Comparison of ENCODE assay signal across 23 mouse cellular contexts in the genomic region with DNA sequence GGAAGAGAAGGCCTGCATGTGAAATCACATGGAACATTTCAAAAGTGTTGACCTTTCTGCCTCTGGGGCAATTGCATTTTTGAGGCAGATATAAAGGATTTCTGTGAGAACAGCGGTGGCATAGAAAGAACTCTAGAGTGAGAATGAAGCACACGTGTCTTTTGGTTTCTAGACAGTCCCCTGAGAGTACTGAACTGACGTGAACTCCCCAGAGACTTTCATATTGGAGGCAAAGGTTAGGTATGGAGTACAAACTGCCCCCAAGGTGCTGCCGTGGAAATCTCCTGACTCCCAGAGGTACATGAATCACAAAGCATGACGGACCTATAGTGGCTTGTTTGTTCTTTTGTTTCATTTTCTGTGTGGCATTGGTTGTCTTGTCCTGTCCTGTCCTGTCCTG. TPM values are rescaled to one million over a fixed set of nuclear protein-coding genes. Genes with fewer than 3 reads are reported as not detected.
DNase-seq lines count a peak whose midpoint lies in the region; ATAC-seq and TF ChIP-seq lines count a peak whose summit lies in the region.
"Had no signal": no experiment of that assay in that cellular context is flagged by ENCODE, and none has a peak within 500 bp of the region (broad histone marks: within the 10 kb centered on the region; RNA-seq: fewer than 3 reads in every experiment).

No protein-coding gene starts in this region.

- H3K9ac ChIP-seq in liver, embryonic 15.5 days, result no peak overlapping the region
- no peak overlapping the region for H3K9ac ChIP-seq in liver, embryonic 11.5 days (ENCODE audit: low read depth, low read length)
- H3K9ac ChIP-seq in CH12.LX (ENCODE audit: insufficient read depth, low read depth), result no peak overlapping the region
- no peak overlapping the region for H3K9ac ChIP-seq in forebrain, embryonic 15.5 days (replicated peaks)
- H3K9ac ChIP-seq: embryonic facial prominence, embryonic 15.5 days; heart, embryonic 13.5 days; hindbrain, embryonic 12.5 days had no signal

- in situ Hi-C loops in CH12.LX (cut with MboI; ENCODE audit: low pct_ligation_motif_present, low pct_unique_long_range_greater_than_20kb, low sequenced_read_pairs), result no loop called here

- no peaks in the 10 kb centered on the region for H3K79me2 ChIP-seq in CH12.LX (replicated peaks; ENCODE audit: control insufficient read depth, extremely low read depth, insufficient read depth, poor library complexity, severe bottlenecking)

- 79% methylated on average over 5 of the region's 5 CpGs for WGBS in liver, embryonic 15.5 days (ENCODE audit: insufficient replicate concordance)
- WGBS in liver, embryonic 11.5 days, result 81% methylated on average over 5 of the region's 5 CpGs
- 80% methylated on average over 5 of the region's 5 CpGs for WGBS in forebrain, embryonic 15.5 days

- TF ChIP-seq RAD21 in CH12.LX (IDR thresholded peaks at IDR 0.05; ENCODE audit: low read depth, low read length), result no peak

- peak; percentile 75 for TF ChIP-seq EP300 in CH12.LX (IDR thresholded peaks at IDR 0.05; ENCODE audit: low read length)

- DNase-seq in liver, embryonic 11.5 days (ENCODE audit: low spot score), result no peak
- DNase-seq in CH12.LX (ENCODE audit: extremely low read depth), result peak; percentile 88
- peak; percentile 42 to 52 for DNase-seq in spleen, adult 18-20 months
- DNase-seq in cerebellum, adult 11 months, result no peak
- no peak for DNase-seq in kidney, adult 18-20 months
- DNase-seq: adrenal gland, adult 2 months; cerebellum, adult 2 months; cerebellum, postnatal 14 days; embryo, embryonic 11 days; gastrocnemius, postnatal 36 days; heart, postnatal 36 days had no signal

- H3K4me2 ChIP-seq in liver, embryonic 15.5 days, result no peak overlapping the region
- no peak overlapping the region for H3K4me2 ChIP-seq in liver, embryonic 11.5 days
- peak overlapping the region; percentile 56 for H3K4me2 ChIP-seq in CH12.LX (ENCODE audit: insufficient read depth, low read depth, poor library complexity, severe bottlenecking)
- H3K4me2 ChIP-seq in forebrain, embryonic 15.5 days (replicated peaks), result no peak overlapping the region
- H3K4me2 ChIP-seq: embryonic facial prominence, embryonic 15.5 days; heart, embryonic 13.5 days; hindbrain, embryonic 12.5 days had no signal

- no peaks in the 10 kb centered on the region for H3K36me3 ChIP-seq in liver, embryonic 15.5 days (replicated peaks)
- H3K36me3 ChIP-seq in liver, embryonic 11.5 days (ENCODE audit: control insufficient read depth, insufficient read depth, low read length), result no peaks in the 10 kb centered on the region
- no peaks in the 10 kb centered on the region for H3K36me3 ChIP-seq in CH12.LX (replicated peaks in 1 of 2; ENCODE audit: control insufficient read depth in 1 of 2, insufficient read depth in 1 of 2, low read length in 1 of 2)
- no peaks in the 10 kb centered on the region for H3K36me3 ChIP-seq in forebrain, embryonic 15.5 days
- H3K36me3 ChIP-seq: embryonic facial prominence, embryonic 15.5 days; forebrain, embryonic 10.5 days; heart, embryonic 13.5 days; hindbrain, embryonic 12.5 days had no signal

- no peaks in the 10 kb centered on the region for H3K9me3 ChIP-seq in liver, embryonic 15.5 days (replicated peaks)
- no peaks in the 10 kb centered on the region for H3K9me3 ChIP-seq in liver, embryonic 11.5 days (ENCODE audit: control insufficient read depth, low read length)
- H3K9me3 ChIP-seq in CH12.LX (replicated peaks; ENCODE audit: low read length), result no peaks in the 10 kb centered on the region
- H3K9me3 ChIP-seq in forebrain, embryonic 15.5 days, result no peaks in the 10 kb centered on the region
- H3K9me3 ChIP-seq: embryonic facial prominence, embryonic 15.5 days; forebrain, embryonic 10.5 days; heart, embryonic 13.5 days; hindbrain, embryonic 12.5 days had no signal

- peak overlapping the region; percentile 51 for H3K27ac ChIP-seq in liver, embryonic 15.5 days (replicated peaks)
- no peak overlapping the region for H3K27ac ChIP-seq in liver, embryonic 11.5 days (ENCODE audit: low read depth, low read length)
- H3K27ac ChIP-seq in CH12.LX (ENCODE audit: insufficient read depth, low read depth), result no peak overlapping the region
- H3K27ac ChIP-seq in forebrain, embryonic 15.5 days (replicated peaks), result no peak overlapping the region
- H3K27ac ChIP-seq: embryonic facial prominence, embryonic 15.5 days; forebrain, embryonic 10.5 days; heart, embryonic 13.5 days; hindbrain, embryonic 12.5 days had no signal

- peaks cover 39% of the 10 kb centered on the region for H3K4me1 ChIP-seq in liver, embryonic 15.5 days (replicated peaks)
- peaks cover 4% of the 10 kb centered on the region; the same call in 1 of the 2 replicates for H3K4me1 ChIP-seq in liver, embryonic 11.5 days (replicated peaks; ENCODE audit: control insufficient read depth, insufficient read depth, low read length)
- peaks cover 10 to 14% of the 10 kb centered on the region in 2 experiments for H3K4me1 ChIP-seq in CH12.LX (ENCODE audit: control insufficient read depth in 1 of 2, insufficient read depth in 2 of 2)
- no peaks in the 10 kb centered on the region for H3K4me1 ChIP-seq in forebrain, embryonic 15.5 days
- H3K4me1 ChIP-seq: embryonic facial prominence, embryonic 15.5 days had no signal

- H3K27me3 ChIP-seq in liver, embryonic 15.5 days, result no peaks in the 10 kb centered on the region
- no peaks in the 10 kb centered on the region; the same call in 1 of the 2 replicates for H3K27me3 ChIP-seq in liver, embryonic 11.5 days (replicated peaks; ENCODE audit: control insufficient read depth, insufficient read depth, low read length)
- peaks cover 65% of the 10 kb centered on the region for H3K27me3 ChIP-seq in CH12.LX (replicated peaks)
- H3K27me3 ChIP-seq in forebrain, embryonic 15.5 days, result 0 out of 2 replicates have a peak, but pooled peaks cover 1% of the 10 kb centered on the region
- H3K27me3 ChIP-seq: embryonic facial prominence, embryonic 15.5 days; heart, embryonic 13.5 days; hindbrain, embryonic 12.5 days; Patski had no signal

- TF ChIP-seq CTCF in CH12.LX (conservative IDR thresholded peaks at IDR 0.05 in 1 of 2, IDR thresholded peaks at IDR 0.05 in 1 of 2; ENCODE audit: low read depth in 2 of 2, low read length in 2 of 2), result no peak

- H3K4me3 ChIP-seq in liver, embryonic 15.5 days (replicated peaks), result no peak overlapping the region
- no peak overlapping the region for H3K4me3 ChIP-seq in liver, embryonic 11.5 days (ENCODE audit: low read depth, low read length)
- no peak overlapping the region for H3K4me3 ChIP-seq in CH12.LX (replicated peaks in 1 of 3; ENCODE audit: low read depth in 2 of 3, low read length in 2 of 3, poor library complexity in 1 of 3)
- no peak overlapping the region for H3K4me3 ChIP-seq in forebrain, embryonic 15.5 days
- H3K4me3 ChIP-seq: embryonic facial prominence, embryonic 15.5 days; erythroblast, embryonic 14.5 days; forebrain, embryonic 10.5 days; heart, embryonic 13.5 days; hindbrain, embryonic 12.5 days had no signal

- dilution Hi-C loops in CH12.LX (cut with MboI; ENCODE audit: extremely low pct_ligation_motif_present, extremely low pct_unique_long_range_greater_than_20kb, low sequenced_read_pairs), result no loop called here

- no peak for TF ChIP-seq POLR2A in CH12.LX (IDR thresholded peaks at IDR 0.05; ENCODE audit: low read depth, low read length)

- ATAC-seq in liver, embryonic 15.5 days (ENCODE audit: insufficient read depth), result no peak
- no peak for ATAC-seq in liver, embryonic 11.5 days (replicated peaks; ENCODE audit: low FRiP score)
- no peak for ATAC-seq in forebrain, embryonic 15.5 days (replicated peaks)
- ATAC-seq: activated CD4-positive, CD25-positive, alpha-beta regulatory T cell, adult 4 months; forebrain, embryonic 14.5 days; hindbrain, embryonic 16.5 days; inflammation-experienced regulatory T-cells, adult 6 months; Patski had no signal

TF ChIP-seq in CH12.LX, 34 proteins besides CTCF, POLR2A, EP300 and RAD21 (continues in another document):
- peak; percentile 92 for TF ChIP-seq IRF4 (IDR thresholded peaks at IDR 0.05; ENCODE audit: low read depth, low read length)
- TF ChIP-seq RCOR1 (conservative IDR thresholded peaks at IDR 0.05; ENCODE audit: low read depth, low read length), result 0 out of 2 replicates have a peak, but pooled peaks have one; percentile 43
- peak; percentile 59; the same call in 1 of the 2 replicates for TF ChIP-seq MAZ (IDR thresholded peaks at IDR 0.05; ENCODE audit: low read depth, low read length)
- TF ChIP-seq MAFK (IDR thresholded peaks at IDR 0.05; ENCODE audit: insufficient replicate concordance, low read length), result peak; percentile 76; the same call in 1 of the 2 replicates
- TF ChIP-seq MAX (IDR thresholded peaks at IDR 0.05; ENCODE audit: low read length), result peak; percentile 80
- peak; percentile 76; the same call in 1 of the 2 replicates for TF ChIP-seq MEF2A (IDR thresholded peaks at IDR 0.05; ENCODE audit: borderline replicate concordance, low read depth, low read length)
- TF ChIP-seq HCFC1 (IDR thresholded peaks at IDR 0.05; ENCODE audit: low read depth, low read length), result no peak; the same call in 1 of the 2 replicates
- peak; percentile 75; the same call in 1 of the 2 replicates for TF ChIP-seq MXI1 (IDR thresholded peaks at IDR 0.05; ENCODE audit: low read depth, low read length)
- TF ChIP-seq MYC (IDR thresholded peaks at IDR 0.05; ENCODE audit: low read depth, low read length), result peak; percentile 93

RNA-seq across cellular contexts. Expression of a gene that starts 8.2 kb away (rescaled TPM):
- 75.3 and 78.9 TPM in 2 replicates for polyA plus RNA-seq in liver, embryonic 15.5 days (2015; fragmentation: Nextera tagmentation; extraction: Ambion mirVana)
- 41.3 and 44.9 TPM in 2 replicates for polyA plus RNA-seq in liver, embryonic 11.5 days (2014; fragmentation: Nextera tagmentation; extraction: Ambion mirVana)
- total RNA-seq in CH12.LX (2012; rRNA removed) (1.5 and 2.2 TPM in 2 replicates), CH12.LX (2014; rRNA removed) (0.54 and 0.62 TPM in 2 replicates)
- 0.91 and 0.98 TPM in 2 replicates for polyA plus RNA-seq in CH12.LX (2012; ENCODE audit: insufficient read length, low read depth)
- polyA plus RNA-seq in forebrain, embryonic 15.5 days (2015; fragmentation: Nextera tagmentation; extraction: Ambion mirVana), result 3.0 and 3.5 TPM in 2 replicates

RNA-seq across cellular contexts. Expression of a gene that starts 18.6 kb away (rescaled TPM):
- 30.6 and 30.8 TPM in 2 replicates for polyA plus RNA-seq in liver, embryonic 15.5 days (2015; fragmentation: Nextera tagmentation; extraction: Ambion mirVana)
- 65.4 and 72.5 TPM in 2 replicates for polyA plus RNA-seq in liver, embryonic 11.5 days (2014; fragmentation: Nextera tagmentation; extraction: Ambion mirVana)
- total RNA-seq in CH12.LX (2012; rRNA removed), result 59.5 and 60.3 TPM in 2 replicates
- total RNA-seq in CH12.LX (2014; rRNA removed), result 65.1 and 66.7 TPM in 2 replicates
- 82.0 and 90.2 TPM in 2 replicates for polyA plus RNA-seq in CH12.LX (2012; ENCODE audit: insufficient read length, low read depth)
- polyA plus RNA-seq in forebrain, embryonic 15.5 days (2015; fragmentation: Nextera tagmentation; extraction: Ambion mirVana), result 75.7 and 75.9 TPM in 2 replicates

RNA-seq across cellular contexts. Expression of a gene that starts 55.9 kb away (rescaled TPM):
- 39.2 and 40.6 TPM in 2 replicates for polyA plus RNA-seq in liver, embryonic 15.5 days (2015; fragmentation: Nextera tagmentation; extraction: Ambion mirVana)
- 78.8 and 86.8 TPM in 2 replicates for polyA plus RNA-seq in liver, embryonic 11.5 days (2014; fragmentation: Nextera tagmentation; extraction: Ambion mirVana)
- total RNA-seq in CH12.LX (2012; rRNA removed), result 47.0 and 74.9 TPM in 2 replicates
- total RNA-seq in CH12.LX (2014; rRNA removed), result 75.1 and 76.4 TPM in 2 replicates
- polyA plus RNA-seq in CH12.LX (2012; ENCODE audit: insufficient read length, low read depth), result 119 and 125 TPM in 2 replicates
- polyA plus RNA-seq in forebrain, embryonic 15.5 days (2015; fragmentation: Nextera tagmentation; extraction: Ambion mirVana), result 150 and 155 TPM in 2 replicates

Comparison
In these comparisons a context has a peak if more than half of its experiments do, and no peak if none do; other contexts are left out.
1. DNase-seq: peak in CH12.LX (single experiment) and spleen, adult 18-20 months (2 of 2); none in liver, embryonic 11.5 days (single experiment), cerebellum, adult 11 months (single experiment) and kidney, adult 18-20 months (single experiment).